22 mouse cellular contexts compared by ENCODE assay signal in the genomic region with DNA sequence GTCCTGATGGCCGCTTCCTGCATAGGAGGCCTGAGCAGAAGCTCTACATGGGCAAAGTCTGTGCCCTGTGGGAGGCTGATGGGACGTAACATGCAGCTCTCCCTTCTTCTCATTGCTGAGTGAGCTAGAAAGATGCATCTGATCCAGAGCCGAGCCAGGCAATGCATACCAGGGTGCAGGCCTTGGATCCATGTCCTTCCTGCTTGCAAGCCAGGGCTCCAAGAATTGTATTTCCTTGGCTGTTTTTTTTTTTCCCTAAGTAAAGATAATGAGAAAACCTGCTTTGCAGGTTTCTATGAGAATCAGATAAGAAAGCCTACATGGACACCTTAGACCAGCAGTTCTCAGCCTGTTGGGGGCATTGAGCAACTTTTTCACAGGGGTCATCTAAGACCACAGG. TPM values are rescaled to one million over a fixed set of nuclear protein-coding genes. Genes with fewer than 3 reads are reported as not detected.
A peak's percentile ranks its signal among the peaks of the same experiment; 100 is the strongest.
DNase-seq lines count a peak whose midpoint lies in the region; ATAC-seq and TF ChIP-seq lines count a peak whose summit lies in the region.
"Had no signal": no experiment of that assay in that cellular context is flagged by ENCODE, and none has a peak within 500 bp of the region (broad histone marks: within the 10 kb centered on the region; RNA-seq: fewer than 3 reads in every experiment).

No protein-coding gene starts in this region.

- H3K9me3 ChIP-seq in heart, embryonic 11.5 days (replicated peaks; ENCODE audit: control insufficient read depth, low read length): no peaks in the 10 kb centered on the region
- no peaks in the 10 kb centered on the region for H3K9me3 ChIP-seq in intestine, embryonic 15.5 days
- H3K9me3 ChIP-seq in stomach, embryonic 15.5 days: no peaks in the 10 kb centered on the region
- H3K9me3 ChIP-seq in embryonic facial prominence, embryonic 10.5 days: no peaks in the 10 kb centered on the region
- H3K9me3 ChIP-seq: embryonic facial prominence, embryonic 13.5 days; forebrain, embryonic 12.5 days; heart, embryonic 13.5 days; hindbrain, embryonic 12.5 days had no signal

- H3K27me3 ChIP-seq in heart, adult 2 months (ENCODE audit: control insufficient read depth, insufficient read depth, low read length): no peaks in the 10 kb centered on the region
- no peaks in the 10 kb centered on the region for H3K27me3 ChIP-seq in heart, embryonic 11.5 days (ENCODE audit: control insufficient read depth, insufficient read depth, low read length)
- no peaks in the 10 kb centered on the region for H3K27me3 ChIP-seq in intestine, embryonic 15.5 days (replicated peaks)
- H3K27me3 ChIP-seq in stomach, embryonic 15.5 days (replicated peaks): no peaks in the 10 kb centered on the region
- H3K27me3 ChIP-seq in embryonic facial prominence, embryonic 10.5 days (replicated peaks; ENCODE audit: low read depth, poor library complexity, severe bottlenecking): no peaks in the 10 kb centered on the region
- H3K27me3 ChIP-seq: embryonic facial prominence, embryonic 13.5 days; hindbrain, embryonic 12.5 days; Patski had no signal

- no peak overlapping the region for H3K4me2 ChIP-seq in heart, embryonic 11.5 days
- no peak overlapping the region for H3K4me2 ChIP-seq in intestine, embryonic 15.5 days (replicated peaks)
- H3K4me2 ChIP-seq in stomach, embryonic 15.5 days: no peak overlapping the region
- H3K4me2 ChIP-seq: embryonic facial prominence, embryonic 13.5 days; forebrain, embryonic 12.5 days; heart, embryonic 13.5 days; hindbrain, embryonic 12.5 days had no signal

- peaks cover 46% of the 10 kb centered on the region for H3K4me1 ChIP-seq in heart, adult 2 months (ENCODE audit: control insufficient read depth, insufficient read depth, low read length)
- H3K4me1 ChIP-seq in heart, embryonic 11.5 days (ENCODE audit: control insufficient read depth, insufficient read depth, low read length): peaks cover 27% of the 10 kb centered on the region
- H3K4me1 ChIP-seq in intestine, embryonic 15.5 days (replicated peaks): peaks cover 47% of the 10 kb centered on the region
- peaks cover 46% of the 10 kb centered on the region for H3K4me1 ChIP-seq in stomach, embryonic 15.5 days
- peaks cover 28% of the 10 kb centered on the region for H3K4me1 ChIP-seq in embryonic facial prominence, embryonic 10.5 days

- no peak for TF ChIP-seq CTCF in heart, adult 2 months (IDR thresholded peaks at IDR 0.05)

- H3K36me3 ChIP-seq in heart, adult 2 months (ENCODE audit: control insufficient read depth, insufficient read depth, low read length): no peaks in the 10 kb centered on the region
- no peaks in the 10 kb centered on the region for H3K36me3 ChIP-seq in heart, embryonic 11.5 days (ENCODE audit: control insufficient read depth, insufficient read depth, low read length)
- no peaks in the 10 kb centered on the region for H3K36me3 ChIP-seq in intestine, embryonic 15.5 days
- no peaks in the 10 kb centered on the region for H3K36me3 ChIP-seq in stomach, embryonic 15.5 days
- H3K36me3 ChIP-seq in embryonic facial prominence, embryonic 10.5 days (replicated peaks): no peaks in the 10 kb centered on the region
- H3K36me3 ChIP-seq: embryonic facial prominence, embryonic 13.5 days; forebrain, embryonic 12.5 days; heart, embryonic 13.5 days; hindbrain, embryonic 12.5 days had no signal

- intact Hi-C loops in heart, adult 2 months (cut with DNase I): no loop called here

- 0 out of 2 replicates have a peak, but pooled peaks have one; percentile 35 for TF ChIP-seq POLR2A in heart, adult 2 months (IDR thresholded peaks at IDR 0.05; ENCODE audit: insufficient read depth, low read depth, low read length)

- no peak overlapping the region for H3K4me3 ChIP-seq in heart, adult 2 months
- H3K4me3 ChIP-seq in heart, embryonic 11.5 days (ENCODE audit: low read depth, low read length): no peak overlapping the region
- no peak overlapping the region for H3K4me3 ChIP-seq in intestine, embryonic 15.5 days (replicated peaks)
- no peak overlapping the region for H3K4me3 ChIP-seq in stomach, embryonic 15.5 days (replicated peaks)
- no peak overlapping the region for H3K4me3 ChIP-seq in embryonic facial prominence, embryonic 10.5 days
- H3K4me3 ChIP-seq: embryonic facial prominence, embryonic 13.5 days; forebrain, embryonic 12.5 days; heart, embryonic 13.5 days; hindbrain, embryonic 12.5 days had no signal

- peak; percentile 50; the same call in 1 of the 2 replicates for TF ChIP-seq EP300 in heart, adult 2 months (IDR thresholded peaks at IDR 0.05; ENCODE audit: insufficient read depth, low read depth, low read length)

- WGBS in heart, adult 2 months: 70% methylated on average over 3 of the region's 3 CpGs
- WGBS in heart, embryonic 11.5 days (ENCODE audit: insufficient replicate concordance): 85% methylated on average over 3 of the region's 3 CpGs
- WGBS in intestine, embryonic 15.5 days: 81% methylated on average over 3 of the region's 3 CpGs
- 72% methylated on average over 3 of the region's 3 CpGs for WGBS in stomach, embryonic 15.5 days
- 95% methylated on average over 3 of the region's 3 CpGs for WGBS in embryonic facial prominence, embryonic 10.5 days

- DNase-seq in heart, adult 2 months: peak; percentile 22 to 41
- DNase-seq in left cerebral cortex, adult 8-10 months (ENCODE audit: low spot score in 2 of 2): no peak
- DNase-seq in embryonic facial prominence, embryonic 10.5 days (ENCODE audit: low spot score): no peak
- DNase-seq: adrenal gland, adult 8-10 months; adrenal gland, postnatal 36 days; cerebellum, adult 11 months; cerebellum, adult 8-10 months; cerebellum, postnatal 14 days; gastrocnemius, postnatal 25 days; heart, postnatal 36 days had no signal

- no peak overlapping the region for H3K9ac ChIP-seq in heart, adult 2 months (ENCODE audit: low read depth, low read length)
- H3K9ac ChIP-seq in heart, embryonic 11.5 days (ENCODE audit: low read depth, low read length): no peak overlapping the region
- no peak overlapping the region for H3K9ac ChIP-seq in intestine, embryonic 15.5 days
- no peak overlapping the region for H3K9ac ChIP-seq in stomach, embryonic 15.5 days
- H3K9ac ChIP-seq: embryonic facial prominence, embryonic 13.5 days; forebrain, embryonic 12.5 days; heart, embryonic 13.5 days; hindbrain, embryonic 12.5 days had no signal

- peak overlapping the region; percentile 85 for H3K27ac ChIP-seq in heart, adult 2 months
- H3K27ac ChIP-seq in heart, embryonic 11.5 days (ENCODE audit: low read depth, low read length): no peak overlapping the region
- peak overlapping the region; percentile 41 for H3K27ac ChIP-seq in intestine, embryonic 15.5 days
- H3K27ac ChIP-seq in stomach, embryonic 15.5 days: peak overlapping the region; percentile 61; the same call in 1 of the 2 replicates
- no peak overlapping the region for H3K27ac ChIP-seq in embryonic facial prominence, embryonic 10.5 days (replicated peaks)
- H3K27ac ChIP-seq: embryonic facial prominence, embryonic 13.5 days; forebrain, embryonic 12.5 days; heart, embryonic 13.5 days; hindbrain, embryonic 12.5 days had no signal

- no peaks in the 10 kb centered on the region for H3K79me2 ChIP-seq in heart, adult 2 months (replicated peaks; ENCODE audit: control insufficient read depth, insufficient read depth, low read length)

- no peak for ATAC-seq in heart, embryonic 11.5 days (replicated peaks; ENCODE audit: insufficient number of reproducible peaks, low FRiP score, low TSS enrichment)
- peak; percentile 40 for ATAC-seq in intestine, embryonic 15.5 days
- no peak for ATAC-seq in stomach, embryonic 15.5 days (ENCODE audit: insufficient read depth, low FRiP score, low read depth)
- ATAC-seq: activated CD4-positive, CD25-positive, alpha-beta regulatory T cell, adult 4 months; forebrain, embryonic 16.5 days; hindbrain, embryonic 16.5 days; inflammation-experienced regulatory T-cells, adult 6 months; Patski had no signal

RNA-seq across cellular contexts. Expression of gene Neurl1b, which starts 30.5 kb away (rescaled TPM):
- total RNA-seq in heart, adult 2 months (2021): 1 to 10 TPM; 3.9 to 5.0 TPM
- 4.6 and 4.7 TPM in 2 replicates for polyA plus RNA-seq in heart, adult 2 months (2012; rRNA removed)
- 2.0 and 3.0 TPM in 2 replicates for polyA plus RNA-seq in heart, embryonic 11.5 days (2014; fragmentation: Nextera tagmentation; extraction: Ambion mirVana)
- 1.8 and 2.2 TPM in 2 replicates for polyA plus RNA-seq in intestine, embryonic 15.5 days (2015; fragmentation: Nextera tagmentation; extraction: Ambion mirVana)
- polyA plus RNA-seq in stomach, embryonic 15.5 days (2015; fragmentation: Nextera tagmentation; extraction: Ambion mirVana): 2.5 and 2.6 TPM in 2 replicates
- 10 to 100 TPM; 64.2 to 73.4 (median 69.1) TPM for total RNA-seq in left cerebral cortex, adult 8-10 months (2022)
- polyA plus RNA-seq in embryonic facial prominence, embryonic 10.5 days (2016; fragmentation: Nextera tagmentation; extraction: Ambion mirVana): 0.16 TPM in 2 replicates

Comparison
In these comparisons a context has a peak if more than half of its experiments do, and no peak if none do; other contexts are left out.
1. H3K27ac ChIP-seq: peak in heart, adult 2 months (single experiment), intestine, embryonic 15.5 days (single experiment) and stomach, embryonic 15.5 days (single experiment); none in heart, embryonic 11.5 days (single experiment) and embryonic facial prominence, embryonic 10.5 days (single experiment).
2. DNase-seq: peak in heart, adult 2 months (2 of 2); none in left cerebral cortex, adult 8-10 months (0 of 2) and embryonic facial prominence, embryonic 10.5 days (single experiment).